Comparison of ENCODE assay signal across 10 mouse cellular contexts in genomic region chr4:150269679-150270078, GRCm38 (mm10). TPM values are rescaled to one million over a fixed set of nuclear protein-coding genes. Genes with fewer than 3 reads are reported as not detected.
DNase-seq lines count a peak whose midpoint lies in the region; ATAC-seq lines count a peak whose summit lies in the region.
"Had no signal": no experiment of that assay in that cellular context is flagged by ENCODE, and none has a peak within 500 bp of the region (broad histone marks: within the 10 kb centered on the region; RNA-seq: fewer than 3 reads in every experiment).

No protein-coding gene starts in this region.

- H3K4me2 ChIP-seq in heart, embryonic 13.5 days: peak overlapping the region; percentile 16; the same call in 1 of the 2 replicates

- DNase-seq in heart, adult 11 months: no peak
- DNase-seq in spleen, postnatal 36 days (ENCODE audit: low spot score in 2 of 2): peak; percentile 34 to 38
- DNase-seq in spleen, adult 12 weeks (ENCODE audit: low spot score): no peak
- no peak for DNase-seq in limb, embryonic 10.5 days (ENCODE audit: low spot score)
- peak; percentile 53 for DNase-seq in yolk sac, embryonic 10.5 days (ENCODE audit: low spot score)
- no peak for DNase-seq in right cerebral cortex, postnatal 14 days
- no peak for DNase-seq in thymus, postnatal 14 days

- no peaks in the 10 kb centered on the region for H3K9me3 ChIP-seq in heart, embryonic 13.5 days
- no peaks in the 10 kb centered on the region for H3K9me3 ChIP-seq in limb, embryonic 10.5 days (replicated peaks)
- H3K9me3 ChIP-seq: G1E had no signal

- peak overlapping the region; percentile 58; the same call in 1 of the 2 replicates for H3K9ac ChIP-seq in heart, embryonic 13.5 days

- H3K4me3 ChIP-seq in heart, embryonic 13.5 days: no peak overlapping the region
- no peak overlapping the region for H3K4me3 ChIP-seq in limb, embryonic 10.5 days

- H3K27ac ChIP-seq in heart, embryonic 13.5 days (replicated peaks): peak overlapping the region; percentile 72
- peak overlapping the region; percentile 47 for H3K27ac ChIP-seq in limb, embryonic 10.5 days
- H3K27ac ChIP-seq: macrophage had no signal

- no peak; the same call in 1 of the 2 replicates for ATAC-seq in heart, embryonic 13.5 days (ENCODE audit: extremely low read depth, insufficient number of reproducible peaks, low FRiP score, low TSS enrichment)

- WGBS in heart, embryonic 13.5 days: 12% methylated on average over 7 of the region's 7 CpGs
- WGBS in limb, embryonic 10.5 days: 31% methylated on average over 7 of the region's 7 CpGs

- peaks cover 41% of the 10 kb centered on the region for H3K4me1 ChIP-seq in heart, embryonic 13.5 days
- H3K4me1 ChIP-seq in limb, embryonic 10.5 days: peaks cover 37% of the 10 kb centered on the region

- H3K36me3 ChIP-seq in heart, embryonic 13.5 days: no peaks in the 10 kb centered on the region
- 0 out of 2 replicates have a peak, but pooled peaks cover 6% of the 10 kb centered on the region for H3K36me3 ChIP-seq in limb, embryonic 10.5 days

- H3K27me3 ChIP-seq in heart, embryonic 13.5 days (replicated peaks): no peaks in the 10 kb centered on the region
- H3K27me3 ChIP-seq in limb, embryonic 10.5 days (ENCODE audit: low read depth, poor library complexity, severe bottlenecking): no peaks in the 10 kb centered on the region

RNA-seq across cellular contexts. Expression of gene Rere, which starts 11.8 kb away (rescaled TPM):
- polyA plus RNA-seq in heart, embryonic 13.5 days (2015; fragmentation: Nextera tagmentation; extraction: Ambion mirVana): 18.1 and 19.9 TPM in 2 replicates
- polyA plus RNA-seq in limb, embryonic 10.5 days (2016; fragmentation: Nextera tagmentation; extraction: Ambion mirVana): 34.0 and 40.3 TPM in 2 replicates

RNA-seq across cellular contexts. Expression of gene Eno1, which starts 33.2 kb away (rescaled TPM):
- polyA plus RNA-seq in heart, embryonic 13.5 days (2015; fragmentation: Nextera tagmentation; extraction: Ambion mirVana): 1,911 and 2,064 TPM in 2 replicates
- 3,103 and 4,103 TPM in 2 replicates for polyA plus RNA-seq in limb, embryonic 10.5 days (2016; fragmentation: Nextera tagmentation; extraction: Ambion mirVana)

Comparison
In these comparisons a context has a peak if more than half of its experiments do, and no peak if none do; other contexts are left out.
1. DNase-seq: peak in spleen, postnatal 36 days (2 of 2) and yolk sac, embryonic 10.5 days (single experiment); none in heart, adult 11 months (single experiment), spleen, adult 12 weeks (single experiment), limb, embryonic 10.5 days (single experiment), right cerebral cortex, postnatal 14 days (single experiment) and thymus, postnatal 14 days (single experiment).